ENCODE assay signal across 9 mouse cellular contexts in the genomic region with DNA sequence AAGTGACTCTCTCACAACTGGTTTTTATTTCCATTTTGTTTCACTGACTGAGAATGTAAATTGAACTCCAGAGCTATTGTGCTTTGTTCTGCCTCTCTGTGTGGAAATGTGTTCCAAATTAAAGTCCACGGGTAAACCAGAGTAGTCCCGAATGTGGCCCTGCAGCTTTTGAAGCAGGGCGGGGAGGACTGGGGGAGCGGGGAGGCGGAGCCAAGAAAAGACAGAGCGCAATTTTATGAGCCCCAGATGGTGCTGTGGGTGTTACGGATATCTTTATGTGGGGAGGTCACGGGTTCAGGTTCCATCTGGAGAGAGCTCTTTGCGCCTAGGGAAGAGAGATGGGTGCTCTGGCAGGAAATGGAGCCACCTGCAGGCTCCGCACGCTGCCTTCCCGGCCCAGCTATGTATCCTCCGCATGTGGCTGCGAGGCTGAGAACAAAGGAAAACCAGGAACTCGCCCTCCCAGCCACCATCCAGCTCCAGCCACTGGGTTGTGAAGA. TPM values are rescaled to one million over a fixed set of nuclear protein-coding genes. Genes with fewer than 3 reads are reported as not detected.
DNase-seq lines count a peak whose midpoint lies in the region; TF ChIP-seq lines count a peak whose summit lies in the region.
"Had no signal": no experiment of that assay in that cellular context is flagged by ENCODE, and none has a peak within 500 bp of the region (broad histone marks: within the 10 kb centered on the region; RNA-seq: fewer than 3 reads in every experiment).

No protein-coding gene starts in this region.

- H3K36me3 ChIP-seq in E14TG2a.4 (ENCODE audit: insufficient read depth, low read length) (no peaks in the 10 kb centered on the region), myocyte (ENCODE audit: control insufficient read depth, insufficient read depth) (no peaks in the 10 kb centered on the region)
- no peaks in the 10 kb centered on the region for H3K36me3 ChIP-seq in kidney, adult 2 months (ENCODE audit: control insufficient read depth, insufficient read depth, low read length)
- H3K36me3 ChIP-seq in limb, embryonic 10.5 days = no peaks in the 10 kb centered on the region
- no peaks in the 10 kb centered on the region for H3K36me3 ChIP-seq in thymus, adult 2 months (ENCODE audit: control insufficient read depth, insufficient read depth, low read length)

- H3K4me2 ChIP-seq in myocyte (ENCODE audit: low read depth) = peak overlapping the region; percentile 69

- 3% methylated on average over 15 of the region's 15 CpGs for whole genome bisulfite sequencing in kidney, adult 2 months
- WGBS in limb, embryonic 10.5 days = under 1% methylated on average over 15 of the region's 15 CpGs
- 4% methylated on average over 15 of the region's 15 CpGs for WGBS in thymus, adult 2 months

- H3ac ChIP-seq in myocyte (ENCODE audit: control insufficient read depth, insufficient read length) = no peak overlapping the region

- no peak for TF ChIP-seq CTCF in E14TG2a.4 (conservative IDR thresholded peaks at IDR 0.05; ENCODE audit: low read length)
- TF ChIP-seq CTCF in kidney, adult 2 months (conservative IDR thresholded peaks at IDR 0.05; ENCODE audit: insufficient read depth, insufficient read length, low read depth, low read length) = no peak; the same call in 1 of the 2 replicates
- TF ChIP-seq CTCF in thymus, adult 2 months (IDR thresholded peaks at IDR 0.05; ENCODE audit: borderline replicate concordance, control insufficient read depth, extremely low read depth, insufficient read depth, low read length, poor library complexity) = no peak

- peak; percentile 90 for DNase-seq in embryo, embryonic 10 days (ENCODE audit: low spot score)
- peak; percentile 40 for DNase-seq in gastrocnemius, postnatal 25 days
- peak; percentile 8 for DNase-seq in kidney, adult 2 months
- DNase-seq in limb, embryonic 10.5 days (ENCODE audit: low spot score) = peak; percentile 92
- peak; percentile 61 for DNase-seq in thymus, adult 2 months
- no peak for DNase-seq in spleen, postnatal 36 days (ENCODE audit: low spot score in 2 of 2)

- H3K4me1 ChIP-seq in E14TG2a.4 (replicated peaks; ENCODE audit: low read depth, low read length) = peaks cover 14% of the 10 kb centered on the region; the same call in 1 of the 2 replicates
- no peaks in the 10 kb centered on the region for H3K4me1 ChIP-seq in kidney, adult 2 months (ENCODE audit: control insufficient read depth, insufficient read depth, low read length)
- H3K4me1 ChIP-seq in limb, embryonic 10.5 days = peaks cover 46% of the 10 kb centered on the region
- peaks cover 15% of the 10 kb centered on the region for H3K4me1 ChIP-seq in thymus, adult 2 months (replicated peaks; ENCODE audit: control insufficient read depth, insufficient read depth, low read length)

- TF ChIP-seq POLR2A in kidney, adult 2 months (IDR thresholded peaks at IDR 0.05; ENCODE audit: low read depth, low read length) = no peak
- no peak for TF ChIP-seq POLR2A in myocyte (IDR thresholded peaks at IDR 0.05; ENCODE audit: insufficient read length, low read depth)
- no peak for TF ChIP-seq POLR2A in thymus, adult 2 months (IDR thresholded peaks at IDR 0.05; ENCODE audit: control insufficient read depth, extremely low read depth, insufficient read depth, low read length, poor library complexity)

- H3K27ac ChIP-seq in kidney, adult 2 months (ENCODE audit: insufficient read depth, low read depth, low read length) = no peak overlapping the region
- H3K27ac ChIP-seq in limb, embryonic 10.5 days = peak overlapping the region; percentile 92
- no peak overlapping the region for H3K27ac ChIP-seq in thymus, adult 2 months (ENCODE audit: control insufficient read depth, insufficient read depth, low read length)

- H3K4me3 ChIP-seq in E14TG2a.4 (replicated peaks; ENCODE audit: low read length) (peak overlapping the region; percentile 23; the same call in 1 of the 2 replicates), myocyte (no peak overlapping the region)
- no peak overlapping the region for H3K4me3 ChIP-seq in kidney, adult 2 months (ENCODE audit: insufficient read depth, low read depth, low read length)
- peak overlapping the region; percentile 36 for H3K4me3 ChIP-seq in limb, embryonic 10.5 days
- H3K4me3 ChIP-seq in thymus, adult 2 months (ENCODE audit: control insufficient read depth, insufficient read depth, low read length) = no peak overlapping the region

- H3K9me3 ChIP-seq in E14TG2a.4 (ENCODE audit: low read length) = no peaks in the 10 kb centered on the region
- H3K9me3 ChIP-seq in limb, embryonic 10.5 days (replicated peaks) = no peaks in the 10 kb centered on the region

- H3K27me3 ChIP-seq in E14TG2a.4 (ENCODE audit: insufficient read depth, low read length) (peaks cover 28% of the 10 kb centered on the region), myocyte (ENCODE audit: control insufficient read depth, insufficient read depth, insufficient read length) (peaks cover 5% of the 10 kb centered on the region)
- no peaks in the 10 kb centered on the region for H3K27me3 ChIP-seq in kidney, adult 2 months (replicated peaks; ENCODE audit: control insufficient read depth, insufficient read depth, low read length)
- no peaks in the 10 kb centered on the region for H3K27me3 ChIP-seq in limb, embryonic 10.5 days (ENCODE audit: low read depth, poor library complexity, severe bottlenecking)
- no peaks in the 10 kb centered on the region for H3K27me3 ChIP-seq in thymus, adult 2 months (ENCODE audit: control insufficient read depth, insufficient read depth, low read length)

- no peaks in the 10 kb centered on the region for H3K79me2 ChIP-seq in myocyte (ENCODE audit: control insufficient read depth, insufficient read depth)

TF ChIP-seq in myocyte, 11 proteins besides CTCF, POLR2A, EP300 and RAD21:
- no peak for TF ChIP-seq POLR2AphosphoS2 (IDR thresholded peaks at IDR 0.05; ENCODE audit: insufficient read length, low read depth)

RNA-seq across cellular contexts. Expression of gene Ror2, which starts 23.8 kb away (rescaled TPM):
- total RNA-seq in gastrocnemius, postnatal 25 days (2021) = under 1 TPM; 0.83 to 0.90 TPM
- 3.7 and 6.0 TPM in 2 replicates for polyA plus RNA-seq in kidney, adult 2 months (2012; rRNA removed)
- polyA plus RNA-seq in limb, embryonic 10.5 days (2016; fragmentation: Nextera tagmentation; extraction: Ambion mirVana) = 37.9 and 40.1 TPM in 2 replicates
- polyA plus RNA-seq in myocyte (2012; fragmentation: generic; extraction: Trizol) = 0.12 TPM
- 0.65 and 0.71 TPM in 2 replicates for polyA plus RNA-seq in thymus, adult 2 months (2012; rRNA removed)
- polyA plus RNA-seq: Patski had no signal

Comparison
In these comparisons a context has a peak if more than half of its experiments do, and no peak if none do; other contexts are left out.
1. H3K4me3 ChIP-seq: peak in E14TG2a.4 (single experiment) and limb, embryonic 10.5 days (single experiment); none in kidney, adult 2 months (single experiment), myocyte (single experiment) and thymus, adult 2 months (single experiment).
2. DNase-seq: peak in embryo, embryonic 10 days (single experiment), gastrocnemius, postnatal 25 days (single experiment), kidney, adult 2 months (single experiment), limb, embryonic 10.5 days (single experiment) and thymus, adult 2 months (single experiment); none in spleen, postnatal 36 days (0 of 2).